Mouse (Mus musculus) splenic B cell, adult 2 months (primary cell): ENCODE data around the gene Map3k20.

ENCODE experiments used
- DNase-seq: peaks from one replicate; pipeline ENCODE4 v3.0.0-alpha.2; 2011; ENCODE audit warnings: low read depth, low spot score
- H3K27me3 ChIP-seq: 2 replicates; pipeline ENCODE4 v1.6.1; 2012; ENCODE audit warnings: mild to moderate bottlenecking, low read length, moderate library complexity, mixed read lengths; ENCODE audit not compliant: control insufficient read depth, poor library complexity, insufficient read depth, severe bottlenecking
- H3K36me3 ChIP-seq: 2 replicates; pipeline ENCODE4 v1.6.1; 2012; ENCODE audit warnings: mild to moderate bottlenecking, low read length, moderate library complexity, mixed read lengths; ENCODE audit not compliant: control insufficient read depth, poor library complexity, insufficient read depth, severe bottlenecking

The Map3k20 gene

GRCm38 (mm10) chr2:72396934-72397333, 111.5 kb downstream of the Map3k20 start:
- DNase-seq: no peak
- Histone ChIP-seq H3K36me3 (no peaks in the 10 kb centered on the region), H3K27me3 (no peaks in the 10 kb centered on the region)

- H3K36me3 ChIP-seq: no peaks in the 10 kb centered on the region
- DNase-seq: peak; percentile 30
- no peaks in the 10 kb centered on the region for H3K27me3 ChIP-seq
Observed at GRCm38 (mm10) chr2:72398227-72398626, 112.8 kb downstream of the Map3k20 start.

GRCm38 (mm10) chr2:72399469-72400195, 114.2 kb downstream of the Map3k20 start:
- peak; percentile 35 for DNase-seq
- no peaks in the 10 kb centered on the region for H3K36me3 ChIP-seq

GRCm38 (mm10) chr2:72401290-72401689, 115.9 kb downstream of the Map3k20 start:
- DNase-seq: no peak
- Histone ChIP-seq H3K27me3 (no peaks in the 10 kb centered on the region), H3K36me3 (no peaks in the 10 kb centered on the region)

More at GRCm38 (mm10) chr2:72399469-72400195, 114.2 kb downstream of the Map3k20 start:
- H3K27me3 ChIP-seq: no peaks in the 10 kb centered on the region

GRCm38 (mm10) chr2:72405621-72406555, 120.5 kb downstream of the Map3k20 start:
- H3K27me3 ChIP-seq: no peaks in the 10 kb centered on the region
- DNase-seq: no peak
- H3K36me3 ChIP-seq: no peaks in the 10 kb centered on the region

GRCm38 (mm10) chr2:72406701-72407100, 121.3 kb downstream of the Map3k20 start:
- no peaks in the 10 kb centered on the region for H3K27me3 ChIP-seq
- no peaks in the 10 kb centered on the region for H3K36me3 ChIP-seq
- peak; percentile 35 for DNase-seq

- H3K27me3 ChIP-seq: no peaks in the 10 kb centered on the region
- no peaks in the 10 kb centered on the region for H3K36me3 ChIP-seq
- no peak for DNase-seq
Observed at GRCm38 (mm10) chr2:72407341-72408092, 122.1 kb downstream of the Map3k20 start.

- peak; percentile 9 for DNase-seq
Observed at GRCm38 (mm10) chr2:72409968-72410367, 124.5 kb downstream of the Map3k20 start.

GRCm38 (mm10) chr2:72412266-72412665, 126.8 kb downstream of the Map3k20 start:
- Histone ChIP-seq H3K36me3 (no peaks in the 10 kb centered on the region), H3K27me3 (no peaks in the 10 kb centered on the region)
- DNase-seq: no peak

More at GRCm38 (mm10) chr2:72409968-72410367, 124.5 kb downstream of the Map3k20 start:
- no peaks in the 10 kb centered on the region for H3K27me3 ChIP-seq
- no peaks in the 10 kb centered on the region for H3K36me3 ChIP-seq

- no peak for DNase-seq
- Histone ChIP-seq H3K27me3 (no peaks in the 10 kb centered on the region), H3K36me3 (no peaks in the 10 kb centered on the region)
Observed at GRCm38 (mm10) chr2:72415416-72415815, 130.0 kb downstream of the Map3k20 start.

- no peak for DNase-seq
- Histone ChIP-seq H3K36me3 (no peaks in the 10 kb centered on the region), H3K27me3 (no peaks in the 10 kb centered on the region)
Observed at GRCm38 (mm10) chr2:72416095-72417080, 131.0 kb downstream of the Map3k20 start.

- no peaks in the 10 kb centered on the region for H3K36me3 ChIP-seq
- H3K27me3 ChIP-seq: no peaks in the 10 kb centered on the region
- DNase-seq: no peak
Observed at GRCm38 (mm10) chr2:72420561-72420960, 135.1 kb downstream of the Map3k20 start.

GRCm38 (mm10) chr2:72424656-72425055, 139.2 kb downstream of the Map3k20 start:
- no peaks in the 10 kb centered on the region for H3K36me3 ChIP-seq

More at GRCm38 (mm10) chr2:72424656-72425055, 139.2 kb downstream of the Map3k20 start:
- H3K27me3 ChIP-seq: no peaks in the 10 kb centered on the region
- DNase-seq: no peak
